Mouse (Mus musculus): ENCODE data around the gene Glp2r. TPM values are rescaled to one million over a fixed set of nuclear protein-coding genes. Genes with fewer than 3 reads are reported as not detected.

Gene Glp2r
- polyA plus RNA-seq, 1 experiment from 2014 or later, result 0.71 TPM

DNA sequence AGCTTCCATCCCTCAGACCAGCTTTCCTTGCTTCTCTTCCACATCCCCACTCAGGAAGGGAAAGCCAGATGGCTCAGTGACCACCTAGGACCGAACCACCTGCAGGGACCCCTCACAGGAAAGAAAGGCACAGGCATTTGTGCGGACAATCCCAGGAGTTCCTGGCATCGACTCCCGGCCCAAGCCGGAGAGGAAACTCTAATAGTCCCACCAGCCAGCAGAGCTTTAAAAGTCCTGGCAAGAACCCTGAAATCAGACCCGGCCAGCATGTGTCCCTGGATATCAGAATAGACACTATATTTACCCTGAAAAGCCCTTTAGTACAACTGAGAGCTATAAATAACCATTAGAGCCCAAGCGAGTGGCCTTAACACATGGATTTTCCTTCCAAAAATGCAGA, 27.0 kb upstream of the Glp2r start, which contains the start of gene Dhrs7c:
Gene Dhrs7c, plus strand, starts transcription at position 257 of the 400 bp plus-strand sequence.
- Histone ChIP-seq H3K4me2 (ENCODE audit: low read depth, low read length) (no peak within 1 kb of the TSS), H3K27me3 (ENCODE audit: control insufficient read depth, insufficient read depth, low read depth, low read length) (no peaks in the 10 kb centered on the region), H3K27ac (ENCODE audit: low read length) (no peak within 1 kb of the TSS), H3K36me3 (ENCODE audit: control insufficient read depth, insufficient read depth) (no peaks in the 10 kb centered on the region), H3K9ac (ENCODE audit: low read depth, low read length) (no peak within 1 kb of the TSS), H3K4me1 (ENCODE audit: control insufficient read depth, low read depth, low read length) (no peaks in the 10 kb centered on the region), H3K4me3 (ENCODE audit: low read depth, low read length) (no peak within 1 kb of the TSS), H3K9me3 (replicated peaks; ENCODE audit: control insufficient read depth, low read length) (no peaks in the 10 kb centered on the region)
- WGBS (ENCODE audit: insufficient replicate concordance), result 67% methylated on average over 7 of the region's 7 CpGs
- no peak for ATAC-seq (ENCODE audit: low read depth)

DNA sequence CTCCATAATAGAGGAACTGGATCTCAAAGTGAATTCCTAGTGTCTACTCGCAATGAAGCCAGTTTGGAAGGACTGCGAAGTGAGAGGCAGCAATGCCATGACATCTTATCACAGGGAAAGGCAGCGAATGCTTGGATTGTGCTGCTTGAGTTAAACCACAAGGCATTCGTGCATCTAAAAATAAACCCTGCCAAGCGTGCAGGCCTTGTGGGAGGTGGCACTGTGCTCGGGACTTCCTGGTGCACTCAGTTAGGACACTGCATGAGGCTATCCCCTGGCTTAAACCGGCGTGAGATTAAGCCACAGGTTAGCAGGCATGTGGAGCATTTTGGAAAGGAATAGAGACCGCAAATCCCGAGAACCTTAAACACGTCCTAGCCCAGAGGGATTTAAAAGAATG, 19.2 kb upstream of the Glp2r start:
- Histone ChIP-seq H3K9me3 (replicated peaks; ENCODE audit: control insufficient read depth, low read length) (no peaks in the 10 kb centered on the region), H3K9ac (ENCODE audit: low read depth, low read length) (no peak overlapping the region), H3K36me3 (ENCODE audit: control insufficient read depth, insufficient read depth) (no peaks in the 10 kb centered on the region), H3K4me3 (ENCODE audit: low read depth, low read length) (no peak overlapping the region), H3K4me1 (ENCODE audit: control insufficient read depth, low read depth, low read length) (no peaks in the 10 kb centered on the region), H3K4me2 (ENCODE audit: low read depth, low read length) (no peak overlapping the region), H3K27me3 (ENCODE audit: control insufficient read depth, insufficient read depth, low read depth, low read length) (no peaks in the 10 kb centered on the region), H3K27ac (ENCODE audit: low read length) (no peak overlapping the region)
- ATAC-seq (ENCODE audit: low read depth), result no peak
- 35% methylated on average over 11 of the region's 11 CpGs for WGBS (ENCODE audit: insufficient replicate concordance)

DNA sequence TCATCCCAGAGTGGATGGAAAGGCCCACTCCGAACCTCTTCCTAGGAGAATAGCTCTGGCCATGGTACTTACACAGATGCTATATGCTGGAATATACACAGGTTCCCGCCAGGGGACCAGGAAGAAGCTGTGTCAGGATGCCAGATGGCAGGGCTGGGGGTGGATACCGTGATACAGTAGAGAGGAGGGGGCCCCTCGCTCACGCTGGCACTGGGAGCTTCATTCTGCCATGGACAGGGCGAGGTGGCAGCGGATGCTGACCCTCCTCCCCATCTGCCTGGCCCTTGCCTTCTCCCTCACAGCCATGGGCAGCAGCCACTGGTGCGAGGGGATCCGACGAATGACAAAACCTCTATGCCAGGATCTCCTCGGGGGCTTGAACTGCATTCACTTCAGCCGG, 3.4 kb upstream of the Glp2r start, which contains the start of gene Gsg1l2:
Gene Gsg1l2, plus strand, starts transcription at position 230 of the 400 bp plus-strand sequence.
- no peak for ATAC-seq (ENCODE audit: low read depth)
- 59% methylated on average over 12 of the region's 12 CpGs for WGBS (ENCODE audit: insufficient replicate concordance)
- Histone ChIP-seq H3K4me2 (ENCODE audit: low read depth, low read length) (no peak within 1 kb of the TSS), H3K9me3 (replicated peaks; ENCODE audit: control insufficient read depth, low read length) (no peaks in the 10 kb centered on the region), H3K36me3 (ENCODE audit: control insufficient read depth, insufficient read depth) (no peaks in the 10 kb centered on the region), H3K27ac (ENCODE audit: low read length) (no peak within 1 kb of the TSS), H3K27me3 (ENCODE audit: control insufficient read depth, insufficient read depth, low read depth, low read length) (no peaks in the 10 kb centered on the region), H3K4me3 (ENCODE audit: low read depth, low read length) (no peak within 1 kb of the TSS), H3K9ac (ENCODE audit: low read depth, low read length) (no peak within 1 kb of the TSS), H3K4me1 (ENCODE audit: control insufficient read depth, low read depth, low read length) (no peaks in the 10 kb centered on the region)

DNA sequence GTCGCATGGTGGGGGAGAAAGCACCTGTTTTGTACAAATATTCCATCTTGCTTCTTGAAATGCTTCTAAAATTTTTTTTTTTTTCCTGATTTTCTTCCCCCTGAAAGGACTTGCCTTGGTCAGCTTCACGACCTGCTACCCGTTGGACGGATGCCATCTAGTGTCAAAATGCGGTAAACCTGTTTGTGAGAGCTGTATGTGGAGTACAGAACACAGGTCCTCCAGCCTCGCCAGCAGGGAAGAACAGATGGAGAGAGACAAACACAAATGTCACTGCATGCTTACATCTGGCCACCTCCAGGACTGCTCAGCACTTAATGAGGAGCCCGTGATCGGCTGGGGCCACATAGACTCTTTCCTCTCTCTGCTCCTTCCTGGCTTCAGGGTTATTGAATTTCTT, 1.6 kb upstream of the Glp2r start:
- H3K27ac ChIP-seq (ENCODE audit: low read length), result no peak overlapping the region
- no peak overlapping the region for H3K4me2 ChIP-seq (ENCODE audit: low read depth, low read length)
- no peaks in the 10 kb centered on the region for H3K4me1 ChIP-seq (ENCODE audit: control insufficient read depth, low read depth, low read length)
- H3K9me3 ChIP-seq (replicated peaks; ENCODE audit: control insufficient read depth, low read length), result no peaks in the 10 kb centered on the region
- no peak overlapping the region for H3K9ac ChIP-seq (ENCODE audit: low read depth, low read length)
- 15% methylated on average over 8 of the region's 8 CpGs for WGBS (ENCODE audit: insufficient replicate concordance)
- H3K4me3 ChIP-seq (ENCODE audit: low read depth, low read length), result no peak overlapping the region
- ATAC-seq (ENCODE audit: low read depth), result no peak
- no peaks in the 10 kb centered on the region for H3K36me3 ChIP-seq (ENCODE audit: control insufficient read depth, insufficient read depth)
- H3K27me3 ChIP-seq (ENCODE audit: control insufficient read depth, insufficient read depth, low read depth, low read length), result no peaks in the 10 kb centered on the region

DNA sequence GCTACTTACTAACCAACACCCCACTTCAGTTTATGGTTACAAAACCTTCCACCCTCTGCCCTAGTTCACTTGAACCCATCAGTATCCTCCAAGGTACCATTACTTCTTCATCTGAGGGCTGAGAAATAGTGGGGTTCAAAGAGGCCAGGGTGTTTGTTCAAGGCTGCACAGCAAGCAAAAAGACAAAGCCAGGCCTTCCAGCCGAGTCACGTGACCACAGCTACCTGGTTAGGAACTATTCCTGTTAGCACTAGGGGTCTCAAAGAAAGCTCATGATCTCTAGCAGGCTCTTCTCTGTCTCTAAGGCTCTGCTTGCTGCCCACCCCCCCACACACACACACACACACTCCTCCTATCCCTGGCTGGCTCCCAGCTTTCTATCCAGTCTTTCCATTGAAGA, 738 bp upstream of the Glp2r start:
- no peaks in the 10 kb centered on the region for H3K4me1 ChIP-seq (ENCODE audit: control insufficient read depth, low read depth, low read length)
- no peak overlapping the region for H3K27ac ChIP-seq (ENCODE audit: low read length)
- 54% methylated on average over 2 of the region's 2 CpGs for WGBS (ENCODE audit: insufficient replicate concordance)
- H3K9me3 ChIP-seq (replicated peaks; ENCODE audit: control insufficient read depth, low read length), result no peaks in the 10 kb centered on the region
- no peak overlapping the region for H3K9ac ChIP-seq (ENCODE audit: low read depth, low read length)
- no peak overlapping the region for H3K4me3 ChIP-seq (ENCODE audit: low read depth, low read length)
- H3K36me3 ChIP-seq (ENCODE audit: control insufficient read depth, insufficient read depth), result no peaks in the 10 kb centered on the region
- no peaks in the 10 kb centered on the region for H3K27me3 ChIP-seq (ENCODE audit: control insufficient read depth, insufficient read depth, low read depth, low read length)
- H3K4me2 ChIP-seq (ENCODE audit: low read depth, low read length), result no peak overlapping the region
- ATAC-seq (ENCODE audit: low read depth), result no peak

DNA sequence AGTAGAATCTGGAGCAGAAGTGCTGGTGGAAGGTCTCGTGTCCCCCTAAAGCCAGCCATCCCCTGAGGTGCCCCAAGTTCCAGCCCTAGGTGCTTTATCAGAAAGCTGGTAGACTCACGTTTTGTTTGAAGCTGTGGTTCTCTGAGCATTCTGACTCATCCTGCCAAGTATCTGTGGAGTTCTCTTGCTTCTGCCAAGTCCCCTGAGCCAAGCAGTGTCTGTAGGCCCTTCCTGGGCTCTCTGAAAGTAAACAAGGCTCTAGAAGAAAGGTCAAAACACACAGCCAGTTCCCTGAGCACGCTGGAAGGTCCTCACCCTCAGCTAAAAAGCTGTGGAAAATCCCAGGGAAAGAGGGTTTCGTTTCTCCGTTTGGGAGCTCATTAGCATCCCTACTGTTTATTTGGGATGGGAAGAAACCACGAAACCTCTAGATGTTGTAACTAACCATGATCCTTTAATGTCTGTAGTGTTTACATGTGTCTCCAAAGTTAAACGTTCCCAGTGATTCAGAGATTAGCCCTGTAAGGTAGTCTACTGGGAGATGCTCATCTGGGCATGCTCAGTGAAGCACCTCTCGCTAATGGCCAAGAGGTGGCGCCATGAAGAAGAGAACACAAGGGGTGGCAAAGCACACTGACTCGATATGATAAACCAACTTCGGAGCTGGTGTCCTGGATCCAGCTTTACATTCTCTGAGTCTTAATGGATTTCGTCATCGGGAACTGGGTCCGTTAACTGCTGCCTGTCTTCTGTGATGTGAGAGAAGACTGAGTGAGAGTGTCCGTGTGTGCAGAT, 13.4 kb downstream of the Glp2r start:
- WGBS (ENCODE audit: insufficient replicate concordance), result 51% methylated on average over 15 of the region's 15 CpGs
- Histone ChIP-seq H3K4me2 (ENCODE audit: low read depth, low read length) (no peak overlapping the region), H3K4me1 (ENCODE audit: control insufficient read depth, low read depth, low read length) (no peaks in the 10 kb centered on the region), H3K9ac (ENCODE audit: low read depth, low read length) (no peak overlapping the region), H3K4me3 (ENCODE audit: low read depth, low read length) (no peak overlapping the region), H3K27me3 (ENCODE audit: control insufficient read depth, insufficient read depth, low read depth, low read length) (no peaks in the 10 kb centered on the region), H3K27ac (ENCODE audit: low read length) (no peak overlapping the region), H3K9me3 (replicated peaks; ENCODE audit: control insufficient read depth, low read length) (no peaks in the 10 kb centered on the region), H3K36me3 (ENCODE audit: control insufficient read depth, insufficient read depth) (no peaks in the 10 kb centered on the region)
- no peak for ATAC-seq (ENCODE audit: low read depth)

DNA sequence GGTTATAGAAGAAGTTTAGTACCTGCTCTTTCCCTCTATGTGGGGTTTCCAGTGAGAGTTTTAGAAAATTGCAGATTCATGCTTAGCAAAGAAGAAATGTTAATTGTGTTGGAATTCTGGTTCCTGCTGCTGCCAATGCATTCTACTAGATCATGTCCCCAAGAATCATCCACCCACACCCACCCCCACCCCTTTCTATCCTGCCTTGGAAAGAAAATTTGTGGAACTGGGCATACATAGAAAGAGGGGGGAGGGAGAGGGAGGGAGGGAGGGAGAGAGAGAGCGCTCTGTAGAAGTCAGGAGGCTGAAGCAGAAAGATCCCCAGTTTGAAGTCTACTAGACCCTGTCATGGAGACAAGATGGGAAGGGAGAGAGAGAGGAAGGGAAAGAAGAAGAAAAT, 14.7 kb downstream of the Glp2r start:
- 92% methylated on average over 1 of the region's 1 CpGs for WGBS (ENCODE audit: insufficient replicate concordance)
- no peak overlapping the region for H3K9ac ChIP-seq (ENCODE audit: low read depth, low read length)
- no peaks in the 10 kb centered on the region for H3K27me3 ChIP-seq (ENCODE audit: control insufficient read depth, insufficient read depth, low read depth, low read length)
- H3K9me3 ChIP-seq (replicated peaks; ENCODE audit: control insufficient read depth, low read length), result no peaks in the 10 kb centered on the region
- H3K4me1 ChIP-seq (ENCODE audit: control insufficient read depth, low read depth, low read length), result no peaks in the 10 kb centered on the region
- H3K4me3 ChIP-seq (ENCODE audit: low read depth, low read length), result no peak overlapping the region
- no peak for ATAC-seq (ENCODE audit: low read depth)
- no peak overlapping the region for H3K27ac ChIP-seq (ENCODE audit: low read length)
- H3K4me2 ChIP-seq (ENCODE audit: low read depth, low read length), result no peak overlapping the region
- H3K36me3 ChIP-seq (ENCODE audit: control insufficient read depth, insufficient read depth), result no peaks in the 10 kb centered on the region

DNA sequence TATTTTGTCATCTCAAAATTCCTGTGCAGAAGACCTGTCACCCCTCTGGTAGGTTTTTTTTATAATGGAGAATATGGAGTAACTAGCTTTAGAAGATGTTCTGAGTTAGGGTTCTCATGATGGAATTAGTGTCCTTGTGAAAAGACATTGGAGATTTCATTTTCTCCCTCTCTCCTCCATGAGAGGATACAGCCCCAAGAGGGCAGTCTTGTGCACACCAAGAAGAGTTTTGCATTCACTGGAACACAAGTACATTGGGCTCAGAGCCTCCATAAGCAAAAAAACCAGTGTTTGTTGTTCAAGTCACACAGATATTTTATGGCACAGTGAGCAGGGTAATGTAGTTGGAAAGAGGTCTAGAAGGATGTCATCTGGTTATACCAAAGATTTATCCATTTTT, 29.4 kb downstream of the Glp2r start:
- Histone ChIP-seq H3K36me3 (ENCODE audit: control insufficient read depth, insufficient read depth) (no peaks in the 10 kb centered on the region), H3K4me1 (ENCODE audit: control insufficient read depth, low read depth, low read length) (no peaks in the 10 kb centered on the region), H3K4me3 (ENCODE audit: low read depth, low read length) (no peak overlapping the region), H3K27me3 (ENCODE audit: control insufficient read depth, insufficient read depth, low read depth, low read length) (no peaks in the 10 kb centered on the region), H3K9me3 (replicated peaks; ENCODE audit: control insufficient read depth, low read length) (no peaks in the 10 kb centered on the region), H3K27ac (ENCODE audit: low read length) (no peak overlapping the region), H3K4me2 (ENCODE audit: low read depth, low read length) (no peak overlapping the region), H3K9ac (ENCODE audit: low read depth, low read length) (no peak overlapping the region)
- ATAC-seq (ENCODE audit: low read depth), result no peak

DNA sequence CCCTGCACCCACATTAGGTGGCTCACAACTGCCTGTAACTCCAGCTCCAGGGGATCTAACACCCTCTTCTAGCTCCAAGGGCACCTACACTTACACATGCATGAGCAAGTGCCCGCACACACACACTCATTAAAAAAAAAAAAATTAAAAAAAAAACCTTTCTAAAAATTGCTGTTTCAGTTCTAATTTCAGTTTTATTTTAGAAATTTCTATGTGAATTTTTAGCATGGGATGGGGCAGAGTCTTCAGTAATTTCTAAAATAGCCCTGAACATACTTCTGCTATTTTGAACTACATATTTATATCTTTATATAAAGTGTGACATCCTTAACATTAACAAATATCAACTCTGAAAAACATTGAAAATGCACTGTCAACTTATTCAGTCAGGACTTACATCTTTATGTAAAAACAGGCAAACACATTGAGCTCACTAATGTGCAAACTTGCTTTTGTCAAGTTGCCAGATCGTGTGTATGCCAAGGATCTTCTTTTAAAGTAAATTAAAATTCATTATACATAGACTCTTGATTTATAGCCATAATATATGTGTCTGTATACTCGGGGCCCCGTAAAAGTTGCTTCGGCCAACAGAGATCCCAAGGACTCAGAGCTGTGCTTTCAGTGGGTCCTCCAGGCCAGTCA, 32.0 kb downstream of the Glp2r start:
- H3K4me3 ChIP-seq (ENCODE audit: low read depth, low read length), result no peak overlapping the region
- H3K27ac ChIP-seq (ENCODE audit: low read length), result no peak overlapping the region
- no peak overlapping the region for H3K4me2 ChIP-seq (ENCODE audit: low read depth, low read length)
- H3K9ac ChIP-seq (ENCODE audit: low read depth, low read length), result no peak overlapping the region
- ATAC-seq (ENCODE audit: low read depth), result no peak
- H3K36me3 ChIP-seq (ENCODE audit: control insufficient read depth, insufficient read depth), result no peaks in the 10 kb centered on the region
- no peaks in the 10 kb centered on the region for H3K4me1 ChIP-seq (ENCODE audit: control insufficient read depth, low read depth, low read length)
- H3K27me3 ChIP-seq (ENCODE audit: control insufficient read depth, insufficient read depth, low read depth, low read length), result no peaks in the 10 kb centered on the region
- 70% methylated on average over 5 of the region's 5 CpGs for WGBS (ENCODE audit: insufficient replicate concordance)
- no peaks in the 10 kb centered on the region for H3K9me3 ChIP-seq (replicated peaks; ENCODE audit: control insufficient read depth, low read length)
